Mouse (Mus musculus) MEL (cell line): ENCODE measurements around the gene Ccpg1.

Experiments
- CTCF ChIP-seq, 3 experiments: IDR thresholded peaks in 2 of 3; conservative IDR thresholded peaks in 1 of 3; 2 replicates each; pipeline ENCODE4 v1.5.1; 2011 to 2012; ENCODE audit warnings: low read length in 3 of 3, low read depth in 2 of 3, mild to moderate bottlenecking in 2 of 3, improper control_type of control experiment in 1 of 3, inconsistent platforms in 1 of 3, mixed read lengths in 1 of 3, moderate library complexity in 1 of 3; ENCODE audit not compliant: control insufficient read depth in 1 of 3, insufficient read depth in 1 of 3, poor library complexity in 1 of 3, severe bottlenecking in 1 of 3
- POLR2A ChIP-seq, 2 experiments: IDR thresholded peaks; 2 replicates each; pipeline ENCODE4 v1.6.1; 2011 to 2012; ENCODE audit warnings: low read length in 2 of 2, mild to moderate bottlenecking in 2 of 2, control low read depth in 1 of 2, improper control_type of control experiment in 1 of 2, low read depth in 1 of 2, moderate library complexity in 1 of 2; ENCODE audit not compliant: control insufficient read depth in 1 of 2, insufficient read depth in 1 of 2, poor library complexity in 1 of 2
- TAL1 ChIP-seq: IDR thresholded peaks from 2 replicates; pipeline ENCODE4 v1.6.1; 2012; ENCODE audit warnings: mild to moderate bottlenecking, inconsistent platforms, low read length, moderate library complexity, mixed read lengths
- USF1 ChIP-seq: IDR thresholded peaks from 2 replicates; pipeline ENCODE4 v1.6.1; 2014; ENCODE audit warnings: low read depth, mild to moderate bottlenecking, inconsistent platforms, low read length, improper control_type of control experiment, moderate library complexity

DNA sequence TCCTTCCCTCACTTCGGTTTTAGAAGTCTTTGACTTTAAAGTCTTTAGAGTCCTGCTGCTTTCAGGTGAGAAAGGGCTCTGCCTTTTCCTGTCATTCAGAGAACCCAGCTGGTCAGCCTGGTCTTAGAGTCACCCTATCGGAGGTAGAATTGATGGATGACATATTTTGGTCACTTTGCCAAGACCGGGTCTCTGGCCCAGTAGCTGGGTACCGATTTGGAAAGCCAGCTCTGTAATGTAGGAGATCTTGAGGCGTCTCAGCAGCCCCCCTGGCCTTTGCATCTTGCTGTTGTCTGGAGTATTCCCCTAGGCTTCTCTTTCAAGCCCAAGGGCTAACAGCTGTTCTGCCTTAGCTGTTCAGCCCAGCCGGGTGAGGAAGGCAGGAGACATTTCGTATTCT is 60.0 kb downstream of the Ccpg1 start:
- TF ChIP-seq TAL1, result no peak
- TF ChIP-seq USF1, result no peak
- no peak for TF ChIP-seq POLR2A (IDR thresholded peaks at IDR 0.05; ENCODE audit: control insufficient read depth in 1 of 2, insufficient read depth in 1 of 2, low read depth in 1 of 2, low read length in 2 of 2, poor library complexity in 1 of 2)
- no peak for TF ChIP-seq CTCF (IDR thresholded peaks at IDR 0.05 in 2 of 3, conservative IDR thresholded peaks at IDR 0.05 in 1 of 3; ENCODE audit: control insufficient read depth in 1 of 3, insufficient read depth in 1 of 3, low read depth in 2 of 3, low read length in 3 of 3, poor library complexity in 1 of 3, severe bottlenecking in 1 of 3)
